Mouse (Mus musculus): ENCODE results near the gene Zdhhc3. TPM values are rescaled to one million over a fixed set of nuclear protein-coding genes. Genes with fewer than 3 reads are reported as not detected.

Gene Zdhhc3
- total RNA-seq, 2 experiments from 2014 or later: 64.2 to 80.4 TPM

Other genes starting within 250 kb of the Zdhhc3 start
- 100 to 1,000 TPM in 1 of 2 experiments, 10 to 100 TPM in 1; 93.8 to 116 TPM for gene Zfp445, start 247.2 kb downstream of the Zdhhc3 start, total RNA-seq (2021)
- gene Zkscan7, start 227.5 kb downstream of the Zdhhc3 start, total RNA-seq (2021): 1 to 10 TPM; 5.4 to 9.8 TPM
- 1 to 10 TPM; 4.5 to 5.4 TPM for gene Zfp105, start 190.1 kb downstream of the Zdhhc3 start, total RNA-seq (2021)
- 10 to 100 TPM; 19.3 to 24.7 TPM for gene 1110059G10Rik, start 162.2 kb downstream of the Zdhhc3 start, total RNA-seq (2021)
- 1 to 10 TPM; 1.9 to 2.0 TPM for gene Kif15, start 162.2 kb downstream of the Zdhhc3 start, total RNA-seq (2021)
- gene Tmem42, start 91.9 kb downstream of the Zdhhc3 start, total RNA-seq (2021): 10 to 100 TPM; 19.7 to 23.2 TPM
- 1 to 10 TPM in 1 of 2 experiments, under 1 TPM in 1; 0.79 to 1.1 TPM for gene Tgm4, start 78.5 kb downstream of the Zdhhc3 start, total RNA-seq (2021)
- gene Exosc7, start within 50 bp of the Zdhhc3 start, total RNA-seq (2021): 10 to 100 TPM; 33.2 to 41.3 TPM
- gene Clec3b, start 37.7 kb upstream of the Zdhhc3 start, total RNA-seq (2021): 10 to 100 TPM; 30.4 to 58.6 TPM
- under 1 TPM in 1 of 2 experiments, not detected in 1; 0.13 TPM for gene Cdcp1, start 102.8 kb upstream of the Zdhhc3 start, total RNA-seq (2021)
- gene Tmem158, start 147.6 kb upstream of the Zdhhc3 start, total RNA-seq (2021): 10 to 100 TPM in 1 of 2 experiments, 1 to 10 TPM in 1; 9.3 to 10.2 TPM